Mouse (Mus musculus): ENCODE data around the gene Ift88.

GRCm38 (mm10) chr14:57392278-57392677, 31.6 kb upstream of the Ift88 start:
- TF ChIP-seq GATA1 (IDR thresholded peaks at IDR 0.05; ENCODE audit: borderline replicate concordance, low read length), result no peak
- TF ChIP-seq CTCF (IDR thresholded peaks at IDR 0.05; ENCODE audit: low read depth, low read length), result no peak
- TF ChIP-seq POLR2AphosphoS5 (IDR thresholded peaks at IDR 0.05; ENCODE audit: insufficient replicate concordance, low read depth, low read length), result no peak

Measured in G1E (cell line).